Mouse (Mus musculus): ENCODE results near the gene Phc2. TPM values are rescaled to one million over a fixed set of nuclear protein-coding genes. Genes with fewer than 3 reads are reported as not detected.

Phc2 gene
- total and polyA plus RNA-seq, 3 experiments, result 23.7 to 65.5 TPM; not detected in 1

- TF ChIP-seq ZKSCAN1 (IDR thresholded peaks at IDR 0.05; ENCODE audit: low read depth, low read length), result no peak
These were observed 34.0 kb downstream of the Phc2 start (continued) for GRCm38 (mm10) chr4:128688513-128688913.

GRCm38 (mm10) chr4:128688976-128689375 is 34.5 kb downstream of the Phc2 start:
- Histone ChIP-seq H3K27me3 (ENCODE audit: control insufficient read depth in 1 of 2, insufficient read depth in 2 of 2, low read length in 2 of 2) (no peaks in the 10 kb centered on the region; a peak in 1 of 4 replicates), H3K9ac (ENCODE audit: control insufficient read depth, low read depth, low read length, poor library complexity, severe bottlenecking) (no peak overlapping the region), H3K36me3 (ENCODE audit: control insufficient read depth in 1 of 2, insufficient read depth in 2 of 2, low read length in 2 of 2) (peaks cover 0 to 21% of the 10 kb centered on the region in 2 experiments; a peak in 2 of 4 replicates), H3K9me3 (replicated peaks; ENCODE audit: insufficient read depth, low read length) (no peaks in the 10 kb centered on the region), H3K4me3 (ENCODE audit: control insufficient read depth in 1 of 2, insufficient read depth in 1 of 2, low read depth in 2 of 2, low read length in 2 of 2) (peak overlapping the region in 1 of 2 experiments; percentile 0; a peak in 1 of 4 replicates), H3K27ac (ENCODE audit: control insufficient read depth, low read depth, low read length) (peak overlapping the region; percentile 26), H3K79me2 (ENCODE audit: control insufficient read depth, insufficient read depth, low read length, poor library complexity) (no peaks in the 10 kb centered on the region), H3K4me1 (ENCODE audit: control insufficient read depth in 1 of 2, insufficient read depth in 2 of 2, low read length in 2 of 2) (peaks cover 3 to 29% of the 10 kb centered on the region in 2 experiments; a peak in 3 of 4 replicates)
- peak; percentile 71 for DNase-seq (ENCODE audit: low read depth, low spot score)
- 0 out of 2 replicates have a peak, but pooled peaks have one; percentile 46 for TF ChIP-seq MYC (IDR thresholded peaks at IDR 0.05; ENCODE audit: low read depth, low read length)
- no peak for TF ChIP-seq SMC3 (IDR thresholded peaks at IDR 0.05; ENCODE audit: low read depth, low read length)
- TF ChIP-seq MAX (IDR thresholded peaks at IDR 0.05; ENCODE audit: low read length), result peak; percentile 85
- no peak for TF ChIP-seq GATA1 (IDR thresholded peaks at IDR 0.05; ENCODE audit: low read depth, low read length)
- TF ChIP-seq MXI1 (IDR thresholded peaks at IDR 0.05; ENCODE audit: low read depth, low read length), result peak; percentile 69
- no peak for TF ChIP-seq ETS1 (IDR thresholded peaks at IDR 0.05; ENCODE audit: low read depth, low read length)
- peak; percentile 53; the same call in 1 of the 2 replicates for TF ChIP-seq SIN3A (IDR thresholded peaks at IDR 0.05; ENCODE audit: low read length)
- TF ChIP-seq ELF1 (IDR thresholded peaks at IDR 0.05; ENCODE audit: low read depth, low read length), result no peak

- Histone ChIP-seq H3K9ac (ENCODE audit: control insufficient read depth, low read depth, low read length, poor library complexity, severe bottlenecking) (0 out of 2 replicates have a peak overlapping the region, but pooled peaks have one; percentile 2), H3K27ac (ENCODE audit: control insufficient read depth, low read depth, low read length) (no peak overlapping the region), H3K4me1 (ENCODE audit: control insufficient read depth in 1 of 2, insufficient read depth in 2 of 2, low read length in 2 of 2) (peaks cover 3 to 31% of the 10 kb centered on the region in 2 experiments; a peak in 3 of 4 replicates), H3K4me3 (ENCODE audit: control insufficient read depth in 1 of 2, insufficient read depth in 1 of 2, low read depth in 2 of 2, low read length in 2 of 2) (no peak overlapping the region), H3K27me3 (ENCODE audit: control insufficient read depth in 1 of 2, insufficient read depth in 2 of 2, low read length in 2 of 2) (no peaks in the 10 kb centered on the region), H3K79me2 (ENCODE audit: control insufficient read depth, insufficient read depth, low read length, poor library complexity) (no peaks in the 10 kb centered on the region), H3K36me3 (ENCODE audit: control insufficient read depth in 1 of 2, insufficient read depth in 2 of 2, low read length in 2 of 2) (peaks cover 0 to 21% of the 10 kb centered on the region in 2 experiments; a peak in 2 of 4 replicates), H3K9me3 (replicated peaks; ENCODE audit: insufficient read depth, low read length) (no peaks in the 10 kb centered on the region)
- peak; percentile 65 for DNase-seq (ENCODE audit: low read depth, low spot score)
- TF ChIP-seq TAL1 (IDR thresholded peaks at IDR 0.05; ENCODE audit: low read length) (peak; percentile 46), POLR2AphosphoS5 (IDR thresholded peaks at IDR 0.05; ENCODE audit: borderline replicate concordance, low read depth, low read length) (no peak), GATA1 (IDR thresholded peaks at IDR 0.05; ENCODE audit: low read depth, low read length) (peak; percentile 35; the same call in 1 of the 2 replicates), ZNF384 (IDR thresholded peaks at IDR 0.05; ENCODE audit: low read depth, low read length) (peak; percentile 82), GABPA (IDR thresholded peaks at IDR 0.05; ENCODE audit: low read depth, low read length) (no peak), UBTF (IDR thresholded peaks at IDR 0.05; ENCODE audit: borderline replicate concordance, insufficient read depth, low read depth, low read length) (no peak), TCF12 (IDR thresholded peaks at IDR 0.05; ENCODE audit: low read depth, low read length) (peak; percentile 20; the same call in 1 of the 2 replicates), EP300 (IDR thresholded peaks at IDR 0.05; ENCODE audit: low read depth in 1 of 2, low read length in 2 of 2) (peak in 1 of 2 experiments; percentile 52; a peak in 3 of 4 replicates), ETS1 (IDR thresholded peaks at IDR 0.05; ENCODE audit: low read depth, low read length) (peak; percentile 59; the same call in 1 of the 2 replicates), TBP (IDR thresholded peaks at IDR 0.05; ENCODE audit: low read depth, low read length) (no peak)
These were observed 35.3 kb downstream of the Phc2 start for GRCm38 (mm10) chr4:128689739-128690304.

Measured in MEL (cell line).